Mouse (Mus musculus) lung, embryonic 14.5 days (tissue): ENCODE results near the gene Dnm3. TPM values are rescaled to one million over a fixed set of nuclear protein-coding genes. Genes with fewer than 3 reads are reported as not detected.

Source experiments
- ATAC-seq: fragments of 200-750 bp; cut with Nextera tagmentation; 2 replicates; pipeline ENCODE4 v1.8.0; 2017; ENCODE audit warnings: mild to moderate bottlenecking, moderate TSS enrichment, moderate library complexity; ENCODE audit not compliant: insufficient read depth
- DNase-seq: peaks from one replicate; pipeline ENCODE4 v3.0.0-alpha.2; 2015
- H3K27ac ChIP-seq: fragments of 300-500 bp; sonication (generic); 2 replicates; pipeline ENCODE4 v1.5.1; 2014; ENCODE audit warnings: low read depth, mild to moderate bottlenecking, moderate library complexity
- H3K27me3 ChIP-seq: fragments of 300-500 bp; sonication (generic); 2 replicates; pipeline ENCODE4 v1.6.1; 2014; ENCODE audit warnings: low read length, control low read depth; ENCODE audit not compliant: insufficient read depth
- H3K36me3 ChIP-seq: fragments of 300-500 bp; sonication (generic); 2 replicates; pipeline ENCODE4 v1.6.1; 2014; ENCODE audit warnings: control low read depth; ENCODE audit not compliant: insufficient read depth
- H3K4me1 ChIP-seq: fragments of 300-500 bp; sonication (generic); 2 replicates; pipeline ENCODE4 v1.6.1; 2014; ENCODE audit warnings: antibody characterized with exemption, control low read depth; ENCODE audit not compliant: insufficient read depth
- H3K4me2 ChIP-seq: fragments of 300-500 bp; sonication (generic); 2 replicates; pipeline ENCODE4 v1.6.1; 2014; ENCODE audit warnings: mild to moderate bottlenecking
- H3K4me3 ChIP-seq: fragments of 300-500 bp; sonication (generic); 2 replicates; pipeline ENCODE4 v1.5.1; 2014; ENCODE audit warnings: low read depth, low read length
- H3K9ac ChIP-seq: fragments of 300-500 bp; sonication (generic); 2 replicates; pipeline ENCODE4 v1.6.1; 2014
- H3K9me3 ChIP-seq: fragments of 300-500 bp; sonication (generic); 2 replicates; pipeline ENCODE4 v1.6.1; 2016; ENCODE audit warnings: low read depth, low read length, control low read depth
- CTCF ChIP-seq: IDR thresholded peaks from 2 replicates; pipeline ENCODE4 v1.5.1; 2016; ENCODE audit warnings: antibody characterized with exemption, low read depth
- WGBS: fragments of 180-500 bp; shearing (Covaris S2); extraction: QIAGEN DNeasy Blood & Tissue Kit; methylation state at CpG from one replicate; pipeline ENCODE4 v1.1.7; 2014; 5-methylcytosine and 5-hydroxymethylcytosine counted together
- polyA plus RNA-seq: library from polyadenylated mRNA; unstranded; fragments of >200 nt; fragmentation: Nextera tagmentation; extraction: Ambion mirVana; gene quantifications from 2 replicates; pipeline ENCODE4 v1.2.1, GENCODE M21; 2014

Gene Dnm3
- polyA plus RNA-seq, 1 experiment from 2014 or later, result 2.8 TPM

- peak overlapping the region; percentile 63; the same call in 1 of the 2 replicates for H3K27ac ChIP-seq
These were observed 424.2 kb downstream of the Dnm3 start for GRCm38 (mm10) chr1:162053608-162054007.

GRCm38 (mm10) chr1:162053186-162053585 lies 424.6 kb downstream of the Dnm3 start:
- no peaks in the 10 kb centered on the region for H3K36me3 ChIP-seq
- H3K4me2 ChIP-seq, result no peak overlapping the region
- no peak overlapping the region for H3K4me3 ChIP-seq
- no peaks in the 10 kb centered on the region for H3K9me3 ChIP-seq
- no peaks in the 10 kb centered on the region for H3K27me3 ChIP-seq
- 61% methylated on average over 7 of the region's 7 CpGs for WGBS
- no peak for TF ChIP-seq CTCF
- peak; percentile 10 for DNase-seq
- peak overlapping the region; percentile 63; the same call in 1 of the 2 replicates for H3K27ac ChIP-seq
- no peaks in the 10 kb centered on the region for H3K4me1 ChIP-seq
- no peak for ATAC-seq
- H3K9ac ChIP-seq, result no peak overlapping the region

More at GRCm38 (mm10) chr1:162053608-162054007, 424.2 kb downstream of the Dnm3 start:
- ATAC-seq (no peak), DNase-seq (no peak)
- H3K4me2 ChIP-seq, result no peak overlapping the region
- TF ChIP-seq CTCF, result no peak
- H3K9me3 ChIP-seq, result no peaks in the 10 kb centered on the region
- no peak overlapping the region for H3K4me3 ChIP-seq
- WGBS, result 56% methylated on average over 6 of the region's 6 CpGs
- H3K4me1 ChIP-seq, result no peaks in the 10 kb centered on the region
- H3K27me3 ChIP-seq, result no peaks in the 10 kb centered on the region
- no peak overlapping the region for H3K9ac ChIP-seq
- no peaks in the 10 kb centered on the region for H3K36me3 ChIP-seq

GRCm38 (mm10) chr1:162052755-162053154 lies 425.1 kb downstream of the Dnm3 start:
- 83% methylated on average over 6 of the region's 6 CpGs for WGBS
- no peak for DNase-seq

GRCm38 (mm10) chr1:162052138-162052537 lies 425.7 kb downstream of the Dnm3 start:
- H3K27me3 ChIP-seq, result no peaks in the 10 kb centered on the region
- H3K9me3 ChIP-seq, result no peaks in the 10 kb centered on the region
- TF ChIP-seq CTCF, result no peak
- DNase-seq (peak; percentile 19), ATAC-seq (no peak)
- no peaks in the 10 kb centered on the region for H3K36me3 ChIP-seq
- 80% methylated on average over 7 of the region's 7 CpGs for WGBS
- H3K4me3 ChIP-seq, result no peak overlapping the region
- no peak overlapping the region for H3K27ac ChIP-seq
- H3K9ac ChIP-seq, result no peak overlapping the region
- H3K4me2 ChIP-seq, result no peak overlapping the region
- no peaks in the 10 kb centered on the region for H3K4me1 ChIP-seq

More at GRCm38 (mm10) chr1:162052755-162053154, 425.1 kb downstream of the Dnm3 start:
- no peak for TF ChIP-seq CTCF
- H3K4me1 ChIP-seq, result no peaks in the 10 kb centered on the region
- H3K4me3 ChIP-seq, result no peak overlapping the region
- no peak overlapping the region; the same call in 1 of the 2 replicates for H3K27ac ChIP-seq
- H3K27me3 ChIP-seq, result no peaks in the 10 kb centered on the region
- no peaks in the 10 kb centered on the region for H3K36me3 ChIP-seq
- no peak for ATAC-seq
- H3K4me2 ChIP-seq, result no peak overlapping the region
- no peaks in the 10 kb centered on the region for H3K9me3 ChIP-seq
- no peak overlapping the region for H3K9ac ChIP-seq

- 91% methylated on average over 4 of the region's 4 CpGs for WGBS
- ATAC-seq (no peak), DNase-seq (no peak)
- no peaks in the 10 kb centered on the region for H3K9me3 ChIP-seq
- TF ChIP-seq CTCF, result no peak
- no peak overlapping the region for H3K9ac ChIP-seq
- H3K4me2 ChIP-seq, result no peak overlapping the region
- no peak overlapping the region for H3K27ac ChIP-seq
- no peaks in the 10 kb centered on the region for H3K27me3 ChIP-seq
- no peaks in the 10 kb centered on the region for H3K36me3 ChIP-seq
- no peak overlapping the region for H3K4me3 ChIP-seq
- H3K4me1 ChIP-seq, result no peaks in the 10 kb centered on the region
These were observed 426.1 kb downstream of the Dnm3 start for GRCm38 (mm10) chr1:162051710-162052109.

- no peaks in the 10 kb centered on the region for H3K27me3 ChIP-seq
- no peak overlapping the region for H3K4me3 ChIP-seq
- H3K9ac ChIP-seq, result no peak overlapping the region
- H3K4me2 ChIP-seq, result no peak overlapping the region
- no peak overlapping the region for H3K27ac ChIP-seq
- H3K4me1 ChIP-seq, result peaks cover 13% of the 10 kb centered on the region; the same call in 1 of the 2 replicates
- WGBS, result 73% methylated on average over 7 of the region's 7 CpGs
- no peak for TF ChIP-seq CTCF
- H3K36me3 ChIP-seq, result no peaks in the 10 kb centered on the region
- ATAC-seq (no peak), DNase-seq (no peak)
- no peaks in the 10 kb centered on the region for H3K9me3 ChIP-seq
These were observed 430.2 kb downstream of the Dnm3 start for GRCm38 (mm10) chr1:162047673-162048072.

GRCm38 (mm10) chr1:162043788-162044717 lies 433.8 kb downstream of the Dnm3 start:
- WGBS, result 48% methylated on average over 8 of the region's 8 CpGs
- no peak for TF ChIP-seq CTCF
- no peak overlapping the region for H3K4me3 ChIP-seq
- no peaks in the 10 kb centered on the region for H3K36me3 ChIP-seq
- ATAC-seq (peak; percentile 45; the same call in 1 of the 2 replicates), DNase-seq (peak; percentile 58)
- peak overlapping the region; percentile 73 for H3K27ac ChIP-seq
- H3K9ac ChIP-seq, result no peak overlapping the region
- no peaks in the 10 kb centered on the region for H3K27me3 ChIP-seq
- H3K9me3 ChIP-seq, result no peaks in the 10 kb centered on the region
- H3K4me2 ChIP-seq, result no peak overlapping the region
- H3K4me1 ChIP-seq, result peaks cover 25% of the 10 kb centered on the region
